Mouse (Mus musculus) adrenal gland, postnatal 0 days (tissue): Measurements from ENCODE around the gene Mars. TPM values are rescaled to one million over a fixed set of nuclear protein-coding genes. Genes with fewer than 3 reads are reported as not detected.

Experiments
- polyA plus RNA-seq: library from polyadenylated mRNA; unstranded; fragments of >200 nt; fragmentation: Nextera tagmentation; extraction: Ambion mirVana; gene quantifications from 2 replicates; pipeline ENCODE4 v1.2.1, GENCODE M21; 2015

Mars gene
- polyA plus RNA-seq, result 74.6 and 97.2 TPM in 2 replicates

DNA sequence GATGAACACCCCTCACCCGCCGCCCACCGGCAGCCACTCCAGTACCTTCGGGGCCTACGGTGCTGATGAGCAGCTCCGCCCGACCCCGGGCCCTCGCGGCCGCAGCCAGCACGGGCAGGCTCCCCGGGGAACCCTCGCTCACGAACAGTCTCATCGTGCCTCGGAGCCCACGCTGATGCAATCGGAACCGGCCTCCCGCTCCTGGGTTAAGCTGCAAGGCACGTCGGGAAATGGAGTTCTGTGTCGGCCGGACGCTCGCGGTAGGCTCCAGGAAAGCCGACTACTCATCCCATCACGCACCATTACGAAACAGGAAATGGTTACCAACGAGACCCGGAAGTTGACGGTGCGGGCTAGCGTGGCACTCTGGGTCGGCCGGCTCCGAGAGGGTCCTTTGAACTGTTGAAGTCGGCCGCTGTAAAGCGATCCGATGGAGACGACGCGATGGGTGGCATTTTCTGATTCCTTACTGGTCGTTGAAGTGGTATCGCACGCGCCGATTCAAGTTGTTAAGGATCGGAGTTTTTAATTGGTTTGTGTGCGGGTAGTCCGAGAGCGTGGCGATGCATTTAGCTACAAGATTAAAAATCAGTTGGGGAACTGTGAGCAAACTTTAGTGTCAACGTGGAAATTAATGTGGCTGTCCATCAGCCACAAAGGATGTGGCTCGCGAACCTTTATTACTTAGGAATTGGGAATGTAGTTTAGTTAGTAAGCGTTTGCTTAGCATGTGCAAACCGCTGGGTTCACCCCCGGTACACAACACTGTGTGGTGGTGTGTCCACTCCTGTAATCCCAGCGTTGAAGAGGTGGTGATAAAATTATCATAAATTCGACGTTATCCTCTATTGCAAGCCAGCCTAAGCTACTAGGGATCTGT is at the start of gene Mars:
Mars (minus strand) TSS at position 311 of the 880 bp plus-strand sequence.

DNA sequence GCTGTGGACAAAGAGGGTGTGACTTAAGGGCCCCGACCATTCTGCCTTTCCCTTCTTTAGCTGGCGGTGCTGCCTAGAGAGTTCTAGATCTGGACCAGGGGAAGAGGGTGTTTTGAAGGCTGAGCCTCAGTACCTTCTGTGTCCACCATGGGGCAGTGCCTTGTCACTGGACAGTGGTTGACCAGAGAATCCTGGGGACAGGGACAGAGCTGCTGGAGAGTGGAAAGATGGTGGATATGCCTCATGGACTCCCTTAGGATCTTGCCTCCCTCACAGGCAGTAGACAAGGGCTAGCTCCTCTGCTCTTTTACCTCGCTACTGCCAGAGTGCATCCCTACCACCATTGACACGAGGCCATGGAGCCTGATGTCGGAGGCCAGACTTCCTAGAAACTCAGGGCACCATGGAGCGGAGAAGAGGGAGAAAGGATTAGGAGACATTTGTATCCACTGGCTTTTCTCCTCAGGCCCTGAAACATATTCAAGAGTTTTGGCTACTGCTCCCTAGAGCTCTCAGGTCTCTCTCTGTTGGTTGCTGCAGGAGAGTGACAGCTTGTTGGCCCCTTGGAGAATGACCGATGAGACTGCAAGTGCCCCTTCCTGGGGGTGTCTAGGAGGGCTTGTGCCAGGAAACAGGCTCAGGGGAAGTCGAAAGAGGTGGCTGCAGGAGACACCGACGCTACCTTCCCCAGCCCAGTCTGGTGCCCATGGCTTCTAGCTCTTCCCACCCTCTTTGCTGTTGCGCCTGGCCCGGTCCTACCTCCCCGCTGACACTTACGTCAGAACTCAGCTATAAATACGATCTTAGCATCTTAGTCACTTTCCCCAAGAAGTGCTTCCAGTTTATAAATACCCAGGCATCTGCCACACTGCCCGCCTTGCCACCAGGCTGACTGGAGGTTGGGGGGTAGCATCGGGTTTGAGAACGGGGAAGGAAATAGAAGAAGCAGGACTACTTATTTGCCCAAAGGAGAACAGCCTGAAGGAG is 42.6 kb upstream of the Mars start, which contains the start of gene Inhbe:
Inhbe (minus strand) TSS at position 503 of the 987 bp plus-strand sequence.

DNA sequence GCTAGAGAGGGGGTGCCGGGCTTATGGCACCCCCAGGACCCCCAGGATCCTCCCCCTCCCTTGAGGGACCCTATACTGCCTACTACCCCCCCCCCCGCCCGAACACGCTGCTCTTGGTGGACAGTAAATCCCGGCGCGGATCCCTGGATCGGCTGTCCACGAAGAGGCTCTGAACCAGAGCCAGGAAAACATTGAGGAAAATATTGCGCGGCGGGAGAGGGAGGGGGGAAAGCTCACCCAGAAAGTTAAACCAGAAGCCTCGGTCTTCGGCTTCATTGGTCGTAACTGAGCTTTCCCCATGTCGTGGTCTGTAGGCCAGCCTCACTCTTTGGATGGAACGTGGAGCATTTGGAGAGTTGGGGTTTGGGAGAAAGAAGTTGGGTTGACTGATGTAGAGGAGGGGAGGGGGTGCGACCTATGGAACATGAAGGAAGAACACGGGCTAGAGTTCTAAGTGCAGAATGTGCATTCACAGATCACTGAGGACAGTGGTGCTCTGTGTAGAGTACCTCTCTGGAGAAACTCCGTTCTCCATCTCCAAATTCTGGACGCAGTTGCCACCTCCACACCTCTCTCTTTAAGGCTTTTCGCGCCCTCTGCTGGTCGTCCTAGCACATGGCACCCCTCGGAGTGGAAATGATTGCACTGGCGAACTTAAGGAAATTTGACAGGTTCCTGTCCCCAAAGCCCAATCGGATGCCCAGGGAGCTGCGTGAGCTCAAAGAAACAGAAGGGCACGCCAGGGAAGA is 30.5 kb upstream of the Mars start, which contains the start of gene Gli1:
Gli1 (minus strand) TSS at position 84 of the 749 bp plus-strand sequence.

DNA sequence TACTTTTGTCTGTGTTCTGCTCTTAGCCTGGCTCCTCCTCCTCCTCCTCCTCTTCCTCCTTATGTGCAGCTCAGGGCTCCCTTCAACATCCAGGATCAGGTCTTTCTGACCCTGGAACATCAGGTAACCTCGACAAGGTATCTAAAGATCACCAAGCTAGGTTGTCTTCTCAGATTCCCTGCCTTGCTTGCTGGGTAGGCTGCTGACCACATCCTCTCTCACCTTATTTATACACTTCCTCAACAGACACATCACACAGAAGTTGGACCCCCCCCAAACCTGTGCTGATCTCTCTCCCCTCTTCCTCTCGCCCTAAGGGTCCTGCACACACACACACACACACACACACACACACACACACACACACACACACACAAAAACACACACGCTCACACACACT is 10.0 kb upstream of the Mars start, which contains the start of gene Arhgap9:
Arhgap9 (plus strand) TSS at position 344 of the 400 bp plus-strand sequence.

DNA sequence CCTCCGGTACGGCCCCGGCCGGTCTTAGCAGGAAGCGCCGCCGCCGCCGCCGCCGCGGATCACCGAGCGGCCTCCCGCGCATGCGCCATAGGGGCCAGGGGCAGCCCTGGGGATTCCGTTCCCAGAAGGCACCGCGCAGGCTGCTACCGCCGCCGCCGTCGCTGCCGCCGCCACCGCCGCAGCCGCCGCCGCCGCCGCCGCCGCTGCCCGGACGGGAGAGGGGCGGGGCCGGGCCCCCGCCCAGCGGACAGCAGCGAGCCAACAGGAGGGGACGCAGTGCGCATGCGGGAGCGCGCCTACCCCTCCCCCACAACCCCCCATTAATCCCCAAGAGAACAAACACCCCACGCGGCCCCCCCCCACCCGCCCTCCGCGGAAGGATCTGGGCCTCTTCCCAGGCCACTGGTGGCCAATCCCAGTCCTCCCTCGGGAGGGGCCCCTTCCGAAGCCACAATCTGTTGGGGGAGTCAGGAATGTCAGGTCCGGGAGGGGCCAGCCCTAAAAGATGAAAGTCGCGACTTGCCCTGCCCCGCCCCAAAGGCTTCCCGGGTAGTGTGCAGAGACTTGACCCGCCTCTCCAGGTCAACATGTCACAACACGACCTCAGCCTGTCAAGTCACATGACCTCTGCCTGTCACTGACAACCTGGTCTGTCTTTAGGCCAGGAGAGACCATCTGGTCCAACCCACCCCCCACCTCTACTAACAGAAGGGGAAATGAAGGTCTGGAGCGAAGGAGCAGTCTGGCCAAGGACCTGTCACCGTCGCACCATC is 22.6 kb downstream of the Mars start, which contains the start of gene Mbd6:
Mbd6 (minus strand) TSS at position 219 of the 773 bp plus-strand sequence.

DNA sequence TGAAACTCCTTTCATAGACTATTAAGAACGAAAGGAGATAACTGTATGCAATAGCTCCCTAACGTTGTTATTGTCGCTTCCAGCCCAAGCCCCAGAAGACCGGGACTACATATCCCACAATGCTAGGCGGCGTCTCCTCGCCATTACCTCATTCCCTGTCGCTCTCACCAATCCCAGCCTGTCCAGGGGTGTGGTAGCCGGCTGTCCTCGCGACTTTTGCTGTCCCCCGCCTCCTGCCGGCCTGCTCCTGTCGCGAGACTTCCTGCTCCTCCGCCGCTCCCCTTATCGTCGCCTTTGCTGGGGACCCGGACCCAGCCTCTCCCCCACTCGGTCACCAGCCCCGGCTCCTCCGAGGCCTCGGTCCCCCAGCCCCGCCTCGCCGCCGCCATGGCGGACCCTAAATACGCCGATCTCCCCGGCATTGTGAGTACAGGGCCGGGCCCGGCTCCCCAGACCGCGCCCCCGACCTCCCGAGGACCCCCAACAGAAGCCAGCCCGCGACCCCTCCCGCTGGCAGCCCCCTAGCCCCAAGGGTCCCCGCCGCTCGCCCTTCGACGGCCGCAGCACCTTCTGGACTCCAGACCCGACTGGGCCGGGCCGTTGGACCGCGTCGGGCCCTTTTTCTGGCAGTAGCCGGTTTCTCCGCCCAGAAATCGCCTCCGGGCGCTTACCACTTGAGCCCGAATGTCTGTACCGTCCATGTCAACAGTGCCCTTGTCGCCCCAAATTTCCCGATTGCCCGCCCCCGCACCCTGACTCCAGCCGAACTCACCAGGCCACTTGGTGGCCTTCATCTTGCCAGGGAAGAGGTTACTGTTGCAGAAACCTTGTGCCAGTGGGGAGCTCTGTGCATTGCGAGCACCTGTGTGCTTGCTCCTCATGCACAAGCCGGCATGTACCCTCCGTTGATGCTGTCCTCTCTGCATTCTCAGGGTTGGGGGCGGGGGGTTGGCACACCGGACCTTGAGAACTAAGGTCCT is 45.2 kb downstream of the Mars start, which contains the start of gene Dctn2:
Dctn2 (plus strand) TSS at position 257 of the 980 bp plus-strand sequence.

DNA sequence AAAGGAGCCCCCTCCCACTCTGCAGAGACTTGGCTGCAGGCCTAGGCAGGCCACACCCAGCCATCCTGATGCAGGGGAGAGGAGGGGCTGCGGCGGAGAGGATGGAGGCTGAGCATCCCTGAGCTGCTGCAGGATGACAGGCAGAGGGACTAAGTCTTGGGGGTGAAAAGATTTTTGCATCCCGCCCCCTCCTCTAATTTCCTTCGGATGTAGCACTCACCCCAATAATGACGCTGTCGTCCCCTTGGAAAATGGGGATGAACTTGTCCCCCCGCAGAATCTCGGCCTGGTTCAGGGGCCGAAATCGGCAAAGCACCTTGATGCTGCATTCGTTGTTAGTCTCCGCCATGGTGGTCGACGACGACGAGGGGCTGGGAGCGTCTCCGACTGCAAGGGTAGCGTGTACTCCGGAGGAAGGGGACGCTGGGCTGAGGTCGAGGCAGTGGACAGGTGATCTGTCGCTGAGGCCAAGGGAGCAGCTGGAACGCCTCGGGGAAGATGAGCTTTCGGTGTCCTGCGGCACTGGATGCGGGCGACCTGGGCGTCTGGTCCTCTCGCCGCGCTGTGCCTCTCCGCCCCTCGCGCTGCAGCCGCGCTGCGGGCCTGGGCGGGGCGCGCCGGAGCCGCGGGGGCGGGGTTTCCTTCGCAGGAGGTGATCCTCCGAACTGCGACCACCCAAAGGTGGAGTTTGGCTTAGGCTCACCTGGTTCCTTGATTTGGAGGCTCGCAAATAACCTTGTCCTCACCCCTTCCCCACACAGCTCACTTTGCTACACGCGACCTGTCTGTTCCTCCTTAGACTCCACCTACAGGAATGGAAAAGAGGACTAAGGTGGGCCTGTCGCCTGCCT is 48.8 kb downstream of the Mars start, which contains the start of gene Kif5a:
Kif5a (minus strand) TSS at position 801 of the 851 bp plus-strand sequence.

Other genes starting within 250 kb of the Mars start
- 454 and 569 TPM in 2 replicates for gene Cdk4, start 248.3 kb downstream of the Mars start, polyA plus RNA-seq
- gene Tspan31, start 241.5 kb downstream of the Mars start, polyA plus RNA-seq, result 127 and 168 TPM in 2 replicates
- 0.20 and 0.39 TPM in 2 replicates for gene Agap2, start 236.5 kb downstream of the Mars start, polyA plus RNA-seq
- 70.0 and 115 TPM in 2 replicates for gene Os9, start 190.7 kb downstream of the Mars start, polyA plus RNA-seq
- 8.3 and 11.5 TPM in 2 replicates for gene B4galnt1, start 146.6 kb downstream of the Mars start, polyA plus RNA-seq
- gene Slc26a10, start 131.1 kb downstream of the Mars start, polyA plus RNA-seq, result 0.77 and 1.5 TPM in 2 replicates
- 26.9 and 37.1 TPM in 2 replicates for gene Arhgef25, start 121.7 kb downstream of the Mars start, polyA plus RNA-seq
- gene Dtx3, start 116.1 kb downstream of the Mars start, polyA plus RNA-seq, result 71.2 and 89.3 TPM in 2 replicates
- 20.1 and 31.2 TPM in 2 replicates for gene Pip4k2c, start 100.2 kb downstream of the Mars start, polyA plus RNA-seq
- 9.4 and 28.5 TPM in 2 replicates for gene Kif5a, start 48.4 kb downstream of the Mars start, polyA plus RNA-seq
- 179 and 189 TPM in 2 replicates for gene Dctn2, start 45.4 kb downstream of the Mars start, polyA plus RNA-seq
- 8.1 and 10.8 TPM in 2 replicates for gene Mbd6, start 22.8 kb downstream of the Mars start, polyA plus RNA-seq
- 4.9 and 5.0 TPM in 2 replicates for gene Arhgap9, start 10.2 kb upstream of the Mars start, polyA plus RNA-seq
- 2.6 and 3.4 TPM in 2 replicates for gene Gli1, start 30.2 kb upstream of the Mars start, polyA plus RNA-seq
- gene Inhbe, start 42.6 kb upstream of the Mars start, polyA plus RNA-seq, result 1.4 and 1.7 TPM in 2 replicates
- gene Inhbc, start 58.6 kb upstream of the Mars start, polyA plus RNA-seq, result 0.46 and 0.61 TPM in 2 replicates
- gene R3hdm2, start 68.5 kb upstream of the Mars start, polyA plus RNA-seq, result 29.8 and 36.2 TPM in 2 replicates
- 0.98 and 2.2 TPM in 2 replicates for gene Stac3, start 189.9 kb upstream of the Mars start, polyA plus RNA-seq
- gene Ndufa4l2, start 203.2 kb upstream of the Mars start, polyA plus RNA-seq, result 69.0 and 99.4 TPM in 2 replicates
- 42.0 and 63.0 TPM in 2 replicates for gene Shmt2, start 210.7 kb upstream of the Mars start, polyA plus RNA-seq
- 20.2 and 25.1 TPM in 2 replicates for gene Nxph4, start 222.8 kb upstream of the Mars start, polyA plus RNA-seq